Mouse (Mus musculus): ENCODE results near the gene Arf3.
A peak's percentile ranks its signal among the peaks of the same experiment; 100 is the strongest.
"Not testable (repeated sequence)": the region's sequence is repeated elsewhere in the genome, so short reads cannot be mapped to it uniquely, and the experiment has no call there.

Gene Arf3

GRCm38 (mm10) chr15:98762201-98762621, 803 bp downstream of the Arf3 start:
- peak; percentile 71 for DNase-seq (ENCODE audit: low read depth, low spot score)

- no peak for DNase-seq (ENCODE audit: low read depth, low spot score)
These were observed 8.9 kb downstream of the Arf3 start for GRCm38 (mm10) chr15:98754125-98754524.

GRCm38 (mm10) chr15:98753021-98753423, 10.0 kb downstream of the Arf3 start:
- no peak for DNase-seq (ENCODE audit: low read depth, low spot score)

- no peak for DNase-seq (ENCODE audit: low read depth, low spot score)
These were observed 13.9 kb downstream of the Arf3 start for GRCm38 (mm10) chr15:98749093-98749492.

- DNase-seq (ENCODE audit: low read depth, low spot score) = no peak
These were observed 15.7 kb downstream of the Arf3 start for GRCm38 (mm10) chr15:98747296-98747695.

- no peak for DNase-seq (ENCODE audit: low read depth, low spot score)
These were observed 16.6 kb downstream of the Arf3 start for GRCm38 (mm10) chr15:98746344-98746965.

- DNase-seq (ENCODE audit: low read depth, low spot score) = not testable (repeated sequence)
These were observed 19.2 kb downstream of the Arf3 start for GRCm38 (mm10) chr15:98743863-98744262.

- no peak for DNase-seq (ENCODE audit: low read depth, low spot score)
These were observed 20.1 kb downstream of the Arf3 start for GRCm38 (mm10) chr15:98742766-98743428.

GRCm38 (mm10) chr15:98740219-98740618, 22.8 kb downstream of the Arf3 start:
- DNase-seq (ENCODE audit: low read depth, low spot score) = no peak

GRCm38 (mm10) chr15:98738796-98739195, 24.2 kb downstream of the Arf3 start:
- no peak for DNase-seq (ENCODE audit: low read depth, low spot score)

- DNase-seq (ENCODE audit: low read depth, low spot score) = no peak
These were observed 25.1 kb downstream of the Arf3 start for GRCm38 (mm10) chr15:98737881-98738280.

- DNase-seq (ENCODE audit: low read depth, low spot score) = no peak
These were observed 26.5 kb downstream of the Arf3 start for GRCm38 (mm10) chr15:98736521-98736920.

GRCm38 (mm10) chr15:98733976-98734566, 28.9 kb downstream of the Arf3 start:
- DNase-seq (ENCODE audit: low read depth, low spot score) = no peak

GRCm38 (mm10) chr15:98733370-98733769, 29.6 kb downstream of the Arf3 start:
- no peak for DNase-seq (ENCODE audit: low read depth, low spot score)

- DNase-seq (ENCODE audit: low read depth, low spot score) = no peak
These were observed 30.9 kb downstream of the Arf3 start for GRCm38 (mm10) chr15:98732006-98732531.

GRCm38 (mm10) chr15:98730790-98731189, 32.2 kb downstream of the Arf3 start:
- no peak for DNase-seq (ENCODE audit: low read depth, low spot score)

GRCm38 (mm10) chr15:98729791-98730545, 33.0 kb downstream of the Arf3 start:
- DNase-seq (ENCODE audit: low read depth, low spot score) = no peak

- DNase-seq (ENCODE audit: low read depth, low spot score) = no peak
These were observed 34.6 kb downstream of the Arf3 start for GRCm38 (mm10) chr15:98728366-98728765.

GRCm38 (mm10) chr15:98727443-98728321, 35.3 kb downstream of the Arf3 start, which contains the start of gene Fkbp11:
Fkbp11 (minus strand) TSS chr15:98728198.
- no peak for DNase-seq (ENCODE audit: low read depth, low spot score)

GRCm38 (mm10) chr15:98726746-98727145, 36.3 kb downstream of the Arf3 start:
- DNase-seq (ENCODE audit: low read depth, low spot score) = no peak

- no peak for DNase-seq (ENCODE audit: low read depth, low spot score)
These were observed 36.9 kb downstream of the Arf3 start for GRCm38 (mm10) chr15:98726079-98726478.

Data from retina, postnatal 7 days (tissue).